Mouse (Mus musculus) adrenal gland, postnatal 10 days (tissue): Measurements from ENCODE around the gene Ercc6l2. TPM values are rescaled to one million over a fixed set of nuclear protein-coding genes. Genes with fewer than 3 reads are reported as not detected.

Experiments
- DNase-seq: peaks from one replicate; pipeline ENCODE4 v3.0.0; 2021; ENCODE audit warnings: mixed read lengths
- total RNA-seq, 2 experiments: library from RNA; stranded (reverse); gene quantifications; 2 replicates each; pipeline ENCODE4 v1.2.3; 2021

The Ercc6l2 gene
- total RNA-seq, 2 experiments from 2014 or later: 25.1 to 34.2 TPM

- DNase-seq: no peak
Observed at GRCm38 (mm10) chr13:63930525-63930924, 115.5 kb downstream of the Ercc6l2 start.

DNA sequence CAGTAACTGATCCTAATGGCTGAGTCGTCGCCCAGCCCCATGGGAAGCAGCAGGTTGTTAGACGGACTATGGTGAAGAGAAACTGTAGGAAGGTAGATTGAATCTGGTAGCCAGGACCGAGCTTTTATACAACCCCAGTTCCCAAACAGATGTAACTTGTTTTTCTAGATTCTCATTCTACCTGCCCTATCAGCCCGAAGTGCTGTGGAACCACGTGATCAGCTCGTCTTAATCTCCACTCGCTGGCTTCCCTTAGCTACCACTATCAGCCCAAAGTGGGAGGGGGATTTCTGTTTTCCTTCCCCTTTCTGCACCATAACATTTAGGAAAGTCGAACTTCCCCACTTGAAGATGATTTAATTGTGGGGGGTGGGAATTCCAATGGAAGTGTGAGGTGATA is 121.3 kb downstream of the Ercc6l2 start:
- DNase-seq: no peak

- DNase-seq: no peak
Observed at GRCm38 (mm10) chr13:63940257-63940656, 125.2 kb downstream of the Ercc6l2 start.

GRCm38 (mm10) chr13:63941170-63941569 is 126.1 kb downstream of the Ercc6l2 start:
- DNase-seq: no peak

GRCm38 (mm10) chr13:63943605-63944004 is 128.6 kb downstream of the Ercc6l2 start:
- no peak for DNase-seq

DNA sequence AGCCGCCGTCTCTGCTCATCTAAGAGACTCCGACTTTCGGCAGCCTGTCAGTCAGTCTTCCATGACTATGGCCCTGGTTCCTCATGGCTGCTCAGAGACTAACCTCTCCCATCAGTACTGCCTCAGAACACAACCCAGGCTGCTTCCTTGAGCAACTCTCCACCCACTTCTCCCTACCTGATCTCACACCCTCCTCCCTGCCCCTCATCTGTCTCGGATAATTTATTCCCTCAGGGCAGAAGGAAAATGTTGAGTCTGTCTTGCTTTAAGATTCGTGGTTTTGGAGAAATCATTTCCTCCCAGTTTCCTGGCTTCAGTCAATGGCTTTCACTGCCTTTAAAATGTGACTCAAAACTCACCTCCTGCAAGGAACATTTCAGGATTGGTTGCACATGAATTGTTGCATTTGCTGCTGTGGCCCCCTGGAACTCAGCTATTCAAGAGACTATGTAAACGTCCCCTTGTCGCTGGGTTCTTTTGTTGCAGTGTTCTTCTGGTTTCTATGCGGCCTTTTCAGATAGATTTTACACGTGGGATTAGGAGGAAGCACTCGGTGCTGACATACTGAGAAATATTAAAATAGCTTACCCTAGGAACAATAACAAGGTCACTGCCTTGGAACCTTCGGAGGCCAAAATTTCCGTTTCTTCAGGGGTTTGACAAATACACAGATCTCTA is 129.4 kb downstream of the Ercc6l2 start:
- peak; percentile 6 for DNase-seq

Other genes starting within 250 kb of the Ercc6l2 start
- 10 to 100 TPM; 38.7 to 55.2 TPM for gene Ptch1, start 241.6 kb upstream of the Ercc6l2 start, total RNA-seq